Mouse (Mus musculus): ENCODE measurements around the gene Tmigd3.

DNA sequence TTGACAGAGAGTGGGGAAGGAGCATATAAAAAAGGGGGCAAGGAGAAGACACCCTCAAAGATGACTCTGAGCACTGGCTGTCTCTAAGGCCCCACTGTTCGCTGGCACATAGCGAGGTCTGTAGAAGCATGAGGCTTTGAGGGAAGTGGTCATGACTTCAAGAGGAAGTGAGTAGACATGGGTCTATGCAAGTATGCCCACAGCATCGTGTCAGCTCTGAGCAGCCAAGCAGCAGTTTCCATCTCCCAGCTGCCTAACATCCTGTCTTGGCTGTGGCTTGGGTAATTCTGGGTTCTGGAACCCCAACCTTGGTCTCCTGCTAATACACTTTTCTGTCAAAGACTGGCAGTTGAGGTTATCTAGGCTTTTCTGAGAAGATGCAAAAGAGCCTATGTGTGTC lies 30.0 kb downstream of the Tmigd3 start:
- TF ChIP-seq CTCF (IDR thresholded peaks at IDR 0.05; ENCODE audit: control insufficient read depth, insufficient read depth, insufficient read length) (no peak), MAX (IDR thresholded peaks at IDR 0.05) (no peak), FOSL1 (IDR thresholded peaks at IDR 0.05; ENCODE audit: insufficient read depth, low read length, poor library complexity, severe bottlenecking) (no peak)
